Mouse (Mus musculus): ENCODE data around the gene Sprtn. TPM values are rescaled to one million over a fixed set of nuclear protein-coding genes. Genes with fewer than 3 reads are reported as not detected.
A peak's percentile ranks its signal among the peaks of the same experiment; 100 is the strongest.

Gene Sprtn
- total RNA-seq, 2 experiments from 2014 or later: 5.5 to 5.9 TPM

DNA sequence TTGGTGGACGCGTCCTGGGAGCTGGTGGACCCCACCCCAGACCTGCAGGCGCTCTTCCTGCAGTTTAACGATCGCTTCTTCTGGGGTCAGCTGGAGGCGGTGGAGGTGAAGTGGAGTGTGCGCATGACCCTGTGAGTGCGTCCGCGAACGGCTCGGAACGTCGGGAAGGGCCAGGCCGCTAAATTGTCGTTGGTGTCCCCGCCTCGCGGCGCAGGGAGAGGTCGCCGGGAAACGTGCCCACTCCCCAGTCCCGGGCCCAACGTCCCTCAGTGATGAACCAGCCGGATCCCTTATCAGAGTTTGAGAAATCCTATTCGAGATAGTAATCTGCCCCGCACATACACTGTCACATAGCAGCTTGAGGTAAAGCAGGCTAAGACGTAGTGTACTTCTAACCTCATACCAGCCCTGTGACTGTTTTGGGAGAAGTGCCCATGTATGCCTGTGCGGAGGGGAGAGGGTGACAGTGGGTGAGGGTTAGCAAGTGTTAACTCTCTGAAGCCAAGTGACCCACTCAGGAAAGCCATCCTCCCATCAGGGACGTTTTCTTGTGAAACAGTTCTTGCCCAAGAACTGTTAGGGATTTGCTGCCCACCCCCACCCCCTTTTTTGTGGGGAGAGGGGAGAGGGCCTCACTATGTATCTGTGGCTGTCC is 692 bp downstream of the Sprtn start:
- DNase-seq (ENCODE audit: low spot score): no peak

- no peak for DNase-seq (ENCODE audit: low spot score)
Measured at GRCm38 (mm10) chr8:124903198-124903597, 5.5 kb downstream of the Sprtn start.

- DNase-seq (ENCODE audit: low spot score): no peak
Measured at GRCm38 (mm10) chr8:124905482-124905881, 7.8 kb downstream of the Sprtn start.

- DNase-seq (ENCODE audit: low spot score): peak; percentile 39
Measured at GRCm38 (mm10) chr8:124909936-124910335, 12.2 kb downstream of the Sprtn start.

DNA sequence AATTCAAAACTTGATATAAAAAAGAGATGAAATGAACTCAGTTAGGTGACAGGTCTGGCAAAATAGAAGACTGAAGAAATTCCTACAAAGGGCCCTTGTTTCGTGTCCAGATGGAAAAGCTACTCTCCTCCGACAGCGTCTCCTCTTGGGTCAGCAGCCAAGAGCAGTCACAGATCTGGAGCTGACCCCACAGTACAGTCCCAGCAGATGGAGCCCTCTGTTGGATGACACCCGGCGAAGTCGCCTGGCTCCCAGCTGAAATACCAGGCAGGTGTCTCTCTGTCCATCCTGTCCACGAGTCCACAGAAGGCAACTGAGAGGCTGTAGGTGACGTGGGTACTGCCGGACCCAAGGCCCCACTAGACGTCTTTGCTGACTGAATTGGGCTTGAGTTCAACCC is 12.7 kb downstream of the Sprtn start:
- peak; percentile 45 for DNase-seq (ENCODE audit: low spot score)

- no peak for DNase-seq (ENCODE audit: low spot score)
Measured at GRCm38 (mm10) chr8:124911938-124912872, 14.5 kb downstream of the Sprtn start.

DNA sequence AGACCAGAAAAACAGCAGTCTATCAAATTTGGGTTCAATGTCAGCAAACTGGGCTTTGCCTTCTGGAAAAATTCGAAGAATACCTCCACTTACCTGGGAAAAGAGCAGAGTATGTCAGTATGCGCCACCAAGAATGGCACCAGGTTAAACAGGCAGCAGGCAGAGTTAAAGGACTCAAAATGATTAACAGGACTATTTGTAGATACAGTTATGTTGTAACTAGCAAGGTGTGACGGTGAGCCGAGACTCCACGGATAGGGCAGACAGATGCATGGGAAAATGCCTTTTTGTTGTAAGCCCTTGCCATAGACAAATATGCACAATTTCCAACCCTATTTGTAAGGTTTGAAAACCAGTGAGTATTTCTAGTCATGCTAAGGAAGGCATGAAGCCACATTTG is 16.4 kb downstream of the Sprtn start:
- no peak for DNase-seq (ENCODE audit: low spot score)

- DNase-seq (ENCODE audit: low spot score): no peak
Measured at GRCm38 (mm10) chr8:124917741-124918484, 20.2 kb downstream of the Sprtn start.

DNA sequence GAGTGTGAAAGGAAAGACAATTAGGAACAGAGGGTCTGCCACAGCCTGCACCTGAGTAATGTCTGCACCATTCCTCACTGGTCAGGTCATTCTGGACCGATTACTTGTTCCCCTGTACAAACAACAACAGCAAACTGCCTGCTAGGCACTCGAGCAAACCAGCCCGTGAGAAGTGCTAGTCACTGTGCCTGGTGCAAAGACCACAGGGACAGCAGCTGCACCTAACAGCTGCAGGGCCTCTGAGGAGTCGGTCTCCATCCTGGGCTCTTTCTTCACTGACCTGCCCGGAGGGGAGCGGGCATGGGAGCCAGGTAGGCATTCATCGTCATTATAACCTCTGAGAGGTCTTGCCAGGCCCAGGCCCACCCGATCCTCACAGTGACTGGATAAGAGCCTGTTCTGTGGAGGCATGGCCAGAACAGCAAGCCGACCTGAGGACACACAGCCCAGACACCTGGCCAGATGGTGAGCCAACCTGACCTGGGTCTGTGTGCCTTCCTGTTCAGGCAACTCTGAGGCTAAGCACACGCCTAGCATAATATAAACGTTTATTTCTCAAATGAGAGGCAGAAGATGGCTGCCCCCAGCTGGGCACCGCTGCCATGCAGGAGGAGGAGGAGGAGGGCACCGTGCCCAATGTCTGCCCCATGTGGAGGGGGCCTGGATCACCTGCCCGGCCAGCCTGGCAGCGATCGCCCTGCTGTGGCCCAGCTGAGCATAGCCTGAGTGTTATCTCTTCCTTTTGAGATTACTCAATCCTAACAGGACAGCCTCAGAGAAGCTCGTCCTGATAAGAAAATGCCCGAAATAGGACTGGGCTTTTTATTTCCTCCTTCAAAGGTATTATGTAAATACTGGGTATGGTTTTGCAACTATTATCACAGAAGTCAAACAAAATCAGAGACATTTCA is 23.9 kb downstream of the Sprtn start:
- DNase-seq (ENCODE audit: low spot score): peak; percentile 35

DNA sequence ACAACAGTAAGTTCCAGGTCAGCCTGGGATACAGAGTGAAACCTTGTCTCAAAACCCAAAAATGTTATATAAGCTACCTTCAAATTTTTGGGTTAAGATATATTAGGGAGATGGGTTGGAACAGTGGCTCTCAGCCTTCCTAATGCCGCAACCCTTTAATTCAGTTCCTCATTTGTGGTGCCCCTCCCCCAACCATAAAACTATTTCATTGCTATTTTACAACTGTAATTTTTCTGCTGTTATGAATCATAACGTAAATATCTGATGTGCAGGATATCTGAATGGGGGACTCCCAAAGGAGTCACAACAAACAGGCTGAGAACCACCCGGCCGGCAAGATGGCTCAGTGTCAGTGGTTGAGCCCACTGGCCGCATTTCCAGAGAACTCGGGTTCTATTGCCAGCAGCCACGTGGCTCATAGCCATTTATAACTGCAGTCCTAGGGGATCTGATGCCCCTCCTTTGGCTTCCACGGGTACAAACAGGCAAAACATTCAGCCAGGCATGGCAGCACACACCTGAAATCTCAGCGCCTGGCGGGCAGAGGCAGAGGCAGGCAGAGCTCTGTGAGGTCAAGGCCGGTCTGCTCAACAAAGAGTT is 24.9 kb downstream of the Sprtn start:
- DNase-seq (ENCODE audit: low spot score): peak; percentile 21

DNA sequence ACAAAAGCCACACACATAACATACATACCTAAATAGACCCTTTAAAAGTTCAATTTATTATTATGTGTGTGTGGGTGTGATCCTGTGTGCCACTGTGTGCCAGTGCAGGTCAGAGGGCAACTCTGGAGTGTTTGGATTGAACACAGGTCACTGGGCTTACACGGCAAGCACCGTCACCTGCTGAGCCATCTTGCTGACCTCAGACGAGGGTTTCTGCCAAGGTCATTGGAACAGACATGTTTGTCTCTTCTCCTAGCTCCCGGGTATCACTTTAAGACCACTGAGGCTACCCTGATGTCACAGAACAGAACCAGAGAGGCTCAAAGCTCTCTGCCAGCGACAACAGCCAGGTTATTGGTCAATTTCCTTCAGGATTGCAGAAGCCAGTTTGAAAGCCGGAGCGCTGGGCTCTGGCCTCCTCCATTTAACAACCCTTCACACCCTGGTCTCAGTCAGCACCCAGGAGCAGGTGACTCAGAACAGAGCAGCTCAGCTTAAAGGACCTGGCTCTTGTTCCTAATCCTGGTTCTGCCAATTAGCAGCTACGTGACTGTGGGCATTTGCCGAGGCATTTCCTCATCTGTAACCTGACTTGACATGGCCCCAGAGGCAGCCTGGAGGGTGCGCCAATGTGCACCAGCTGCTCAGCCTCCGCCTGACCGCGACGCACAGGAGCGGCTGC is 26.4 kb downstream of the Sprtn start:
- peak; percentile 80 for DNase-seq (ENCODE audit: low spot score)

DNA sequence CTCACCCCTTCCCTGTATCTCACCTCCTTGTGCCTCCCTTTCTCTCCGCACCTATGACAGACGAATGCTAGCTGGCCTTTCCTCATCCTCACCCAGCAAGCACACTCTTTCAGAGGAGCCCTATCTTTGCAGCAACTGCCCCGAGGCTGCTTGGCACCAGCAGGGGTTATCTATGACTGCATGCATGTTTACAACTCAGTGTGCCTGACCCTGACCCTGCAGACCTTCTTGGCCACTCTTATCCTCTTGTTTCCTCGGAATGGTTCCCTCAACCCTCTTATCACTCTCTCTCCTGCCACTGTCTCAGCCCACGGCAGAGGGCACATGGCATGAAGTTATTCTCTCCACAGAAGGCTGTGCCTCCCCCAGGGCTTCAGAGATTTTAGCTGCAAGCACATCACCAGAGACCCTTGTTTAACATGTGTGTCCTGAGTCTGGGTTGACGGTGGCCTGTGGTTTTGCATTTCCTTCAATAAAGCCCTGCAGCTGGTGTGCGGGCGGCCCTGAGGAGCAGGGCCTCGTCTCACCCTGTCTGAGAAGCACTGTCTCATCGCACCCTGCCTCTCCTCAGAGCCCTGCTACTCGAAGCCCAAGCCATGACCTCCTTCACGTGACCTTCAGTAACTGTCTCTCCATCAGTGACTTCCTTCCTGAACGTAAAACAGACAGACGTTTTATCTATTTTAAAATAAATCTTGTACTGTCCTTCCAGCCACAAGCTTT is 28.0 kb downstream of the Sprtn start:
- no peak for DNase-seq (ENCODE audit: low spot score)

DNA sequence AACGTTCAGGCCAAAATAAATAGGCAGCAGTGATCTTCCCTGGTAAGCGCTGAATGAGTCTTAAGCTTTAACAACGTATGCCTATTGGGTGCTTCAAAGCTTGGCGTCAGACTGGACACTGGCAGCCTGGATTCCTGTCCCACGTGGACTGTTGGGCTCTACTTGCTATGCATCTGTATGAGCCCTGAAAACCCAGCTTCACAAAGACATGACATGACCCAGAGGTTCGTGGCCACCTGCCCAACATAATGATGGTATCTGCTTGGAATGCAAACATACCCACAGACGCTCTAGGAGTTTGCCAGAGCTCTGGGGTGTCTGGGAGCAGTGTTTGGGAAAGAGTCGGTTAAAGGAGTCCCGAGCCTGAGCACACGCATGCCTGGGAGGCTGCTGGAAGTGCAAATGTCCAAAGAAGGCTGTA is 28.7 kb downstream of the Sprtn start:
- DNase-seq (ENCODE audit: low spot score): peak; percentile 35

- peak; percentile 65 for DNase-seq (ENCODE audit: low spot score)
Measured at GRCm38 (mm10) chr8:124929006-124929405, 31.3 kb downstream of the Sprtn start.

- no peak for DNase-seq (ENCODE audit: low spot score)
Measured at GRCm38 (mm10) chr8:124930086-124930485, 32.4 kb downstream of the Sprtn start.

- DNase-seq (ENCODE audit: low spot score): no peak
Measured at GRCm38 (mm10) chr8:124930649-124931048, 33.0 kb downstream of the Sprtn start.

GRCm38 (mm10) chr8:124932435-124932834 is 34.7 kb downstream of the Sprtn start:
- DNase-seq (ENCODE audit: low spot score): no peak

- DNase-seq (ENCODE audit: low spot score): no peak
Measured at GRCm38 (mm10) chr8:124935116-124935515, 37.4 kb downstream of the Sprtn start.

DNA sequence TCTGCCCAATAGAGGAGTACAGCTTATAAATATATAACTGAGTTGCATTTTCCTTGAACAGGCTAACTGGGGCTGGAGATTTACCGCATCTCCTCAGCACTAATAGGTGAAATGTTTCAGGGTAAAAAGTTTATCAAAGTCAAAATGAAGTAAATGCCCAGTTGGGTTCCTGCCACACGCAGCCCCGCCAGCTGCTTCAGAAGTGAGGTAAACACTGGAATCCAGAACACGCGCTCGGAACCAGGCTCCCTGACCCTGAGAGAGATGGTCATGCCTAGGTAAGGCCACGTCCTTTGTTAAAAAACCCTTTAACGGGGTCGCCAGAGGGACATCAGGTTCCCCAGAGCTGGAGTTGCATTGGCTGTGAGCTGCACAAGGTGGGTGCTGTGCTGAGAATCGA is 39.0 kb downstream of the Sprtn start:
- no peak for DNase-seq (ENCODE audit: low spot score)

Measured in gastrocnemius, adult 18-20 months (tissue).